21 mouse cellular contexts compared by ENCODE assay signal in the genomic region with DNA sequence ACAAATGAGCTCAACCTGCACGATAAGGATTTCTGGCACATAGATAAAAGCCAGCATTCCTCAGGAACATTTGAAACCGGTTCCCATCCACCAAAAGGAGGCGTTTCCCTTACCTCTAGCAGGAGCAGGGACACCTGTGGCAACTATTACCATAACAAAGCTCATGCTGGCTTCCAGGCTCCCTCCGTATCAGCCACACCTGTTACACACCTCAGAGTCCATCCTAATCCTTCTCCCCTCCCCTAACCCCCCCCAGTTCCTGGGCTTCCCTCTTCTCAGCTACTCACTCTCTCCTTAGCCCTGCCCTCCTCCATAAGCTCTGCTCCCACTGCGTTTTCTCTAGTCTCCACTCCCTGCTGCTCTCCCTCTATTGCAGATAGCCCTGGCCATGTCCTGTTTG. TPM values are rescaled to one million over a fixed set of nuclear protein-coding genes. Genes with fewer than 3 reads are reported as not detected.
DNase-seq lines count a peak whose midpoint lies in the region; ATAC-seq and TF ChIP-seq lines count a peak whose summit lies in the region.
"Had no signal": no experiment of that assay in that cellular context is flagged by ENCODE, and none has a peak within 500 bp of the region (broad histone marks: within the 10 kb centered on the region; RNA-seq: fewer than 3 reads in every experiment).

No protein-coding gene starts in this region.

- TF ChIP-seq CTCF in lung, embryonic 14.5 days (IDR thresholded peaks at IDR 0.05; ENCODE audit: low read depth), result no peak
- no peak for TF ChIP-seq CTCF in E14TG2a.4 (conservative IDR thresholded peaks at IDR 0.05; ENCODE audit: low read length)

- no peak overlapping the region for H3K4me2 ChIP-seq in lung, embryonic 14.5 days
- H3K4me2 ChIP-seq in intestine, embryonic 16.5 days (ENCODE audit: low read depth, low read length), result 0 out of 2 replicates have a peak overlapping the region, but pooled peaks have one; percentile 14
- no peak overlapping the region for H3K4me2 ChIP-seq in forebrain, embryonic 12.5 days
- H3K4me2 ChIP-seq: forebrain, embryonic 13.5 days; hindbrain, embryonic 12.5 days had no signal

- H3K9me3 ChIP-seq in lung, embryonic 14.5 days (ENCODE audit: low read depth, low read length), result no peaks in the 10 kb centered on the region
- H3K9me3 ChIP-seq in E14TG2a.4 (ENCODE audit: low read length), result no peaks in the 10 kb centered on the region
- H3K9me3 ChIP-seq in ES-E14 (ENCODE audit: control insufficient read depth, insufficient read depth, low read depth, low read length), result no peaks in the 10 kb centered on the region
- H3K9me3 ChIP-seq in intestine, embryonic 16.5 days (ENCODE audit: control insufficient read depth, low read length), result no peaks in the 10 kb centered on the region
- H3K9me3 ChIP-seq in forebrain, embryonic 12.5 days, result no peaks in the 10 kb centered on the region
- H3K9me3 ChIP-seq: forebrain, embryonic 13.5 days; hindbrain, embryonic 12.5 days; megakaryocyte, embryonic 14.5 days had no signal

- no peak overlapping the region for H3K4me3 ChIP-seq in lung, embryonic 14.5 days (ENCODE audit: low read depth, low read length)
- H3K4me3 ChIP-seq in E14TG2a.4 (replicated peaks; ENCODE audit: low read length) (peak overlapping the region; percentile 48; the same call in 1 of the 2 replicates), ES-E14 (ENCODE audit: insufficient read depth in 1 of 2, low read depth in 1 of 2, low read length in 2 of 2, poor library complexity in 1 of 2, severe bottlenecking in 1 of 2) (no peak overlapping the region; a peak in 1 of 4 replicates)
- H3K4me3 ChIP-seq in intestine, embryonic 16.5 days (ENCODE audit: low read length), result no peak overlapping the region
- no peak overlapping the region for H3K4me3 ChIP-seq in forebrain, embryonic 12.5 days (replicated peaks)
- H3K4me3 ChIP-seq: forebrain, embryonic 13.5 days; gastrocnemius, adult 2 months; hindbrain, embryonic 12.5 days; megakaryocyte, embryonic 14.5 days; myocyte had no signal

- H3K9ac ChIP-seq in lung, embryonic 14.5 days, result no peak overlapping the region
- H3K9ac ChIP-seq in ES-E14 (ENCODE audit: insufficient read depth, low read depth, low read length, poor library complexity, severe bottlenecking), result no peak overlapping the region
- no peak overlapping the region for H3K9ac ChIP-seq in intestine, embryonic 16.5 days (ENCODE audit: low read depth, low read length)
- no peak overlapping the region for H3K9ac ChIP-seq in forebrain, embryonic 12.5 days
- H3K9ac ChIP-seq: forebrain, embryonic 13.5 days; hindbrain, embryonic 12.5 days; liver, embryonic 14.5 days had no signal

- peak; percentile 54 for ATAC-seq in lung, embryonic 14.5 days (ENCODE audit: insufficient read depth)
- peak; percentile 73 for ATAC-seq in intestine, embryonic 16.5 days
- no peak for ATAC-seq in forebrain, embryonic 12.5 days (ENCODE audit: low FRiP score)
- ATAC-seq: forebrain, embryonic 13.5 days had no signal

- WGBS in lung, embryonic 14.5 days, result 0% methylated on average over 5 of the region's 5 CpGs
- 4% methylated on average over 5 of the region's 5 CpGs for WGBS in intestine, embryonic 16.5 days
- WGBS in forebrain, embryonic 12.5 days, result 4% methylated on average over 5 of the region's 5 CpGs

- in situ Hi-C loops in ES-E14 (cut with MboI; ENCODE audit: low sequenced_read_pairs in 2 of 2, unreplicated experiment in 2 of 2), result no loop called here

- no peak overlapping the region for H3K27ac ChIP-seq in lung, embryonic 14.5 days (ENCODE audit: low read depth)
- peak overlapping the region; percentile 9; the same call in 1 of the 2 replicates for H3K27ac ChIP-seq in ES-E14 (ENCODE audit: insufficient read depth, low read depth, low read length, poor library complexity, severe bottlenecking)
- no peak overlapping the region for H3K27ac ChIP-seq in intestine, embryonic 16.5 days (ENCODE audit: low read length)
- no peak overlapping the region for H3K27ac ChIP-seq in forebrain, embryonic 12.5 days
- H3K27ac ChIP-seq: forebrain, embryonic 13.5 days; gastrocnemius, adult 2 months; hindbrain, embryonic 12.5 days; liver, embryonic 14.5 days had no signal

- no peaks in the 10 kb centered on the region for H3K27me3 ChIP-seq in lung, embryonic 14.5 days (ENCODE audit: insufficient read depth, low read length)
- H3K27me3 ChIP-seq in E14TG2a.4 (ENCODE audit: insufficient read depth, low read length), result peaks cover 3% of the 10 kb centered on the region; the same call in 1 of the 2 replicates
- no peaks in the 10 kb centered on the region for H3K27me3 ChIP-seq in intestine, embryonic 16.5 days (replicated peaks; ENCODE audit: control insufficient read depth, insufficient read depth, low read length)
- H3K27me3 ChIP-seq in forebrain, embryonic 12.5 days, result peaks cover 27% of the 10 kb centered on the region

- no peaks in the 10 kb centered on the region for H3K4me1 ChIP-seq in lung, embryonic 14.5 days (ENCODE audit: insufficient read depth)
- peaks cover 41% of the 10 kb centered on the region for H3K4me1 ChIP-seq in E14TG2a.4 (replicated peaks; ENCODE audit: low read depth, low read length)
- H3K4me1 ChIP-seq in ES-E14 (ENCODE audit: control insufficient read depth in 2 of 2, insufficient read depth in 2 of 2, low read length in 2 of 2, poor library complexity in 1 of 2), result peaks cover 5 to 19% of the 10 kb centered on the region in 2 experiments; a peak in 3 of 4 replicates
- H3K4me1 ChIP-seq in intestine, embryonic 16.5 days (ENCODE audit: control insufficient read depth, insufficient read depth, low read length), result peaks cover 14% of the 10 kb centered on the region; the same call in 1 of the 2 replicates
- H3K4me1 ChIP-seq in forebrain, embryonic 12.5 days, result peaks cover 4% of the 10 kb centered on the region; the same call in 1 of the 2 replicates

- H3K36me3 ChIP-seq in lung, embryonic 14.5 days (ENCODE audit: insufficient read depth), result no peaks in the 10 kb centered on the region
- H3K36me3 ChIP-seq in E14TG2a.4 (ENCODE audit: insufficient read depth, low read length) (no peaks in the 10 kb centered on the region), ES-E14 (ENCODE audit: control insufficient read depth, insufficient read depth, low read length, poor library complexity, severe bottlenecking) (no peaks in the 10 kb centered on the region)
- H3K36me3 ChIP-seq in intestine, embryonic 16.5 days (ENCODE audit: control insufficient read depth, insufficient read depth, low read length), result no peaks in the 10 kb centered on the region
- H3K36me3 ChIP-seq in forebrain, embryonic 12.5 days (replicated peaks), result no peaks in the 10 kb centered on the region
- H3K36me3 ChIP-seq: hindbrain, embryonic 12.5 days had no signal

- DNase-seq in lung, embryonic 14.5 days, result peak; percentile 41
- no peak for DNase-seq in lung, postnatal 14 days
- peak; percentile 45 for DNase-seq in ES-E14 (ENCODE audit: low read depth, low spot score)
- DNase-seq in cerebellum, adult 11 months, result no peak
- DNase-seq in ovary, postnatal 36 days (ENCODE audit: low spot score), result no peak
- DNase-seq: cerebellum, postnatal 25 days; gastrocnemius, adult 2 months; heart, adult 18-20 months; layer of hippocampus, postnatal 36 days; spleen, adult 18-20 months had no signal

TF ChIP-seq in ES-E14, 5 proteins besides CTCF, POLR2A, EP300 and RAD21:
- TF ChIP-seq MAFK (IDR thresholded peaks at IDR 0.05; ENCODE audit: insufficient read depth, low read depth, low read length) (no peak), ZNF384 (IDR thresholded peaks at IDR 0.05; ENCODE audit: low read depth, low read length) (no peak), ZC3H11A (IDR thresholded peaks at IDR 0.05; ENCODE audit: borderline replicate concordance, low read depth, low read length) (no peak), CHD2 (IDR thresholded peaks at IDR 0.05; ENCODE audit: low read depth, low read length) (no peak), HCFC1 (IDR thresholded peaks at IDR 0.05; ENCODE audit: borderline replicate concordance, insufficient read depth, low read length) (no peak)

RNA-seq across cellular contexts. Expression of a gene that starts 15.5 kb away (rescaled TPM):
- polyA plus RNA-seq in lung, embryonic 14.5 days (2014; fragmentation: Nextera tagmentation; extraction: Ambion mirVana), result 0.18 TPM in 1 of 2 replicates, not detected in the other
- not detected in 2 replicates for total RNA-seq in ES-E14 (2012; rRNA removed)
- polyA plus RNA-seq in intestine, embryonic 16.5 days (2015; fragmentation: Nextera tagmentation; extraction: Ambion mirVana), result not detected in 2 replicates
- polyA plus RNA-seq in forebrain, embryonic 12.5 days (2016; fragmentation: Nextera tagmentation; extraction: Ambion mirVana), result not detected in 2 replicates
- total RNA-seq: gastrocnemius, adult 2 months; heart, adult 18-20 months; layer of hippocampus, postnatal 36 days; left cerebral cortex, postnatal 36 days; neutrophil, adult 5-6 weeks had no signal
- polyA plus RNA-seq: heart, postnatal 0 days had no signal

RNA-seq across cellular contexts. Expression of a gene that starts 19.3 kb away (rescaled TPM):
- polyA plus RNA-seq in lung, embryonic 14.5 days (2014; fragmentation: Nextera tagmentation; extraction: Ambion mirVana), result 0.83 and 1.2 TPM in 2 replicates
- 0.90 and 1.7 TPM in 2 replicates for total RNA-seq in ES-E14 (2012; rRNA removed)
- 22.6 and 27.3 TPM in 2 replicates for polyA plus RNA-seq in intestine, embryonic 16.5 days (2015; fragmentation: Nextera tagmentation; extraction: Ambion mirVana)
- 1.2 TPM in 2 replicates for polyA plus RNA-seq in forebrain, embryonic 12.5 days (2016; fragmentation: Nextera tagmentation; extraction: Ambion mirVana)

Comparison
In these comparisons a context has a peak if more than half of its experiments do, and no peak if none do; other contexts are left out.
1. DNase-seq: peak in lung, embryonic 14.5 days (single experiment) and ES-E14 (single experiment); none in lung, postnatal 14 days (single experiment), cerebellum, adult 11 months (single experiment) and ovary, postnatal 36 days (single experiment).
2. RNA of a gene that starts 19.3 kb away (polyA plus RNA-seq): 22.6 to 27.3 TPM in intestine, embryonic 16.5 days; 1.2 TPM in forebrain, embryonic 12.5 days and 0.83 to 1.2 TPM in lung, embryonic 14.5 days; every median in the first group is over 10 times any median in the second.